Mouse (Mus musculus) layer of hippocampus, adult 18-20 months (tissue): ENCODE data around the gene 4933406M09Rik. TPM values are rescaled to one million over a fixed set of nuclear protein-coding genes. Genes with fewer than 3 reads are reported as not detected.

Experiments used
- DNase-seq, 2 experiments: peaks; one replicate each; pipeline ENCODE4 v3.0.0; 2022; ENCODE audit warnings: low spot score in 2 of 2
- total RNA-seq, 2 experiments: library from RNA; stranded (reverse); gene quantifications; 2 replicates each; pipeline ENCODE4 v1.2.3; 2021

Gene 4933406M09Rik
- total RNA-seq, 2 experiments from 2014 or later, result not detected

- no peak for DNase-seq
These were observed 47.3 kb downstream of the 4933406M09Rik start for GRCm38 (mm10) chr1:134433002-134433401.

- no peak for DNase-seq
These were observed 47.7 kb downstream of the 4933406M09Rik start for GRCm38 (mm10) chr1:134433473-134433872.

GRCm38 (mm10) chr1:134435414-134435813, 49.7 kb downstream of the 4933406M09Rik start:
- DNase-seq, result no peak

- no peak for DNase-seq
These were observed 54.7 kb downstream of the 4933406M09Rik start for GRCm38 (mm10) chr1:134440437-134440836.

Other genes starting within 250 kb of the 4933406M09Rik start
- 10 to 100 TPM; 17.2 to 22.4 TPM for gene Chil1, start 203.8 kb upstream of the 4933406M09Rik start, total RNA-seq
- not detected for gene Mybph, start 192.5 kb upstream of the 4933406M09Rik start, total RNA-seq
- 100 to 1,000 TPM; 212 to 220 TPM for gene Adora1, start 150.5 kb upstream of the 4933406M09Rik start, total RNA-seq
- gene Myog, start 96.0 kb upstream of the 4933406M09Rik start, total RNA-seq, result not detected
- gene Ppfia4, start 53.0 kb upstream of the 4933406M09Rik start, total RNA-seq, result 10 to 100 TPM; 66.5 to 68.4 TPM
- 10 to 100 TPM; 60.3 to 71.7 TPM for gene Tmem183a, start 24.0 kb upstream of the 4933406M09Rik start, total RNA-seq
- gene Cyb5r1, start 19.6 kb downstream of the 4933406M09Rik start, total RNA-seq, result 10 to 100 TPM; 30.1 to 33.0 TPM
- 10 to 100 TPM; 58.0 to 60.7 TPM for gene Adipor1, start 29.4 kb downstream of the 4933406M09Rik start, total RNA-seq
- gene Klhl12, start 69.6 kb downstream of the 4933406M09Rik start, total RNA-seq, result 10 to 100 TPM; 40.7 to 44.8 TPM
- 10 to 100 TPM; 22.3 to 25.3 TPM for gene Rabif, start 108.7 kb downstream of the 4933406M09Rik start, total RNA-seq
- under 1 TPM in 1 of 2 experiments, not detected in 1; 0.22 TPM for gene Mgat4e, start 163.7 kb downstream of the 4933406M09Rik start, total RNA-seq
- gene Kdm5b, start 174.2 kb downstream of the 4933406M09Rik start, total RNA-seq, result 10 to 100 TPM; 67.4 to 70.5 TPM